11 mouse cellular contexts compared by ENCODE assay signal in the genomic region with DNA sequence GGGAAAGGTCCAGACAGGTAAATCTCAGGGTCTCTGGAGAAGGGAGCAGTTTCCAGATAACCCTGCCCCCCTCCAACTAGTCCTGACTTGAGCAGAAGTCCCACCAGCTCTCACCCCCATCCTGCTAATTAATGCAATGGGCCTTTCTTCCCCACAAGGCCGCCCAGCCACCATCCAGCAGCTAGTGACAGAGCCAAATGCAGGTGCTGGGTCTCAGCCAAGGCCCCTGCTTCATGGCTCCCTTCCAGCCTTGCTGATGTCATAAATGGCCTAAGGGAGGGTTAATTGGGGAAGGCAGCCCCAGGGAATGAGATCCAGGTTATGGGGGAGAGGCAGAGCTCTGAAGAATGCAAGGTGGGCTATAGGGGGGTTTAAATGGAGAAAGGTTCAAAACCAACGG. TPM values are rescaled to one million over a fixed set of nuclear protein-coding genes. Genes with fewer than 3 reads are reported as not detected.
DNase-seq lines count a peak whose midpoint lies in the region; ATAC-seq and TF ChIP-seq lines count a peak whose summit lies in the region.
"Had no signal": no experiment of that assay in that cellular context is flagged by ENCODE, and none has a peak within 500 bp of the region (broad histone marks: within the 10 kb centered on the region; RNA-seq: fewer than 3 reads in every experiment).

No protein-coding gene starts in this region.

- H3K9me3 ChIP-seq in forebrain, embryonic 13.5 days (replicated peaks), result no peaks in the 10 kb centered on the region
- no peaks in the 10 kb centered on the region for H3K9me3 ChIP-seq in midbrain, embryonic 12.5 days

- 66% methylated on average over 2 of the region's 2 CpGs for WGBS in kidney, adult 2 months
- 16% methylated on average over 2 of the region's 2 CpGs for WGBS in forebrain, embryonic 13.5 days
- 58% methylated on average over 2 of the region's 2 CpGs for WGBS in midbrain, embryonic 12.5 days

- peak; percentile 6 for DNase-seq in kidney, adult 2 months
- DNase-seq in kidney, adult 18-20 months, result no peak
- DNase-seq in adrenal gland, adult 8-10 months, result peak; percentile 71
- DNase-seq in layer of hippocampus, postnatal 14 days (ENCODE audit: low spot score in 2 of 2), result no peak
- no peak for DNase-seq in left cerebral cortex, adult 11 months (ENCODE audit: low spot score)
- DNase-seq: kidney, postnatal 4 days; liver, postnatal 0 days had no signal

- no peak for TF ChIP-seq POLR2A in kidney, adult 2 months (IDR thresholded peaks at IDR 0.05; ENCODE audit: low read depth, low read length)

- no peaks in the 10 kb centered on the region for H3K4me1 ChIP-seq in kidney, adult 2 months (ENCODE audit: control insufficient read depth, insufficient read depth, low read length)
- peaks cover 57% of the 10 kb centered on the region for H3K4me1 ChIP-seq in forebrain, embryonic 13.5 days
- peaks cover 62% of the 10 kb centered on the region for H3K4me1 ChIP-seq in midbrain, embryonic 12.5 days

- H3K4me2 ChIP-seq in forebrain, embryonic 13.5 days, result no peak overlapping the region
- no peak overlapping the region for H3K4me2 ChIP-seq in midbrain, embryonic 12.5 days (replicated peaks)

- H3K9ac ChIP-seq in forebrain, embryonic 13.5 days, result no peak overlapping the region
- no peak overlapping the region for H3K9ac ChIP-seq in midbrain, embryonic 12.5 days (replicated peaks)
- H3K9ac ChIP-seq: liver, postnatal 0 days had no signal

- no peak for TF ChIP-seq CTCF in kidney, adult 2 months (conservative IDR thresholded peaks at IDR 0.05; ENCODE audit: insufficient read depth, insufficient read length, low read depth, low read length)

- H3K27me3 ChIP-seq in kidney, adult 2 months (replicated peaks; ENCODE audit: control insufficient read depth, insufficient read depth, low read length), result no peaks in the 10 kb centered on the region
- peaks cover 44% of the 10 kb centered on the region for H3K27me3 ChIP-seq in forebrain, embryonic 13.5 days
- no peaks in the 10 kb centered on the region for H3K27me3 ChIP-seq in midbrain, embryonic 12.5 days
- H3K27me3 ChIP-seq: Patski had no signal

- no peak overlapping the region for H3K4me3 ChIP-seq in kidney, adult 2 months (ENCODE audit: insufficient read depth, low read depth, low read length)
- H3K4me3 ChIP-seq in forebrain, embryonic 13.5 days, result no peak overlapping the region
- H3K4me3 ChIP-seq in midbrain, embryonic 12.5 days, result no peak overlapping the region

- H3K27ac ChIP-seq in kidney, adult 2 months (ENCODE audit: insufficient read depth, low read depth, low read length), result no peak overlapping the region
- H3K27ac ChIP-seq in forebrain, embryonic 13.5 days, result no peak overlapping the region; the same call in 1 of the 2 replicates
- H3K27ac ChIP-seq in midbrain, embryonic 12.5 days (replicated peaks), result peak overlapping the region; percentile 79

- H3K36me3 ChIP-seq in kidney, adult 2 months (ENCODE audit: control insufficient read depth, insufficient read depth, low read length), result no peaks in the 10 kb centered on the region
- H3K36me3 ChIP-seq in forebrain, embryonic 13.5 days (ENCODE audit: poor library complexity, severe bottlenecking), result peaks cover 20% of the 10 kb centered on the region
- peaks cover 24% of the 10 kb centered on the region for H3K36me3 ChIP-seq in midbrain, embryonic 12.5 days

- ATAC-seq in forebrain, embryonic 13.5 days, result peak; percentile 66; the same call in 1 of the 2 replicates
- ATAC-seq in midbrain, embryonic 12.5 days (ENCODE audit: low FRiP score, low read depth), result peak; percentile 5; the same call in 1 of the 2 replicates
- ATAC-seq: CD4-positive, CD25-positive, alpha-beta regulatory T cell, adult 4 months; liver, postnatal 0 days; Patski had no signal

RNA-seq across cellular contexts. Expression of gene Lmo1, which starts 32.4 kb away (rescaled TPM):
- 8.5 and 9.6 TPM in 2 replicates for polyA plus RNA-seq in kidney, adult 2 months (2012; rRNA removed)
- total RNA-seq in adrenal gland, adult 8-10 months (2022), result 1 to 10 TPM; 4.8 to 8.5 (median 6.3) TPM
- 36.5 and 50.5 TPM in 2 replicates for polyA plus RNA-seq in forebrain, embryonic 13.5 days (2015; fragmentation: Nextera tagmentation; extraction: Ambion mirVana)
- 149 and 177 TPM in 2 replicates for polyA plus RNA-seq in midbrain, embryonic 12.5 days (2016; fragmentation: Nextera tagmentation; extraction: Ambion mirVana)
- total RNA-seq in layer of hippocampus, postnatal 14 days (2021), result 10 to 100 TPM; 53.8 to 60.2 TPM
- polyA plus RNA-seq: CD4-positive, CD25-positive, alpha-beta regulatory T cell, adult 4 months had no signal

RNA-seq across cellular contexts. Expression of gene Ric3, which starts 59.4 kb away (rescaled TPM):
- 0.63 and 0.79 TPM in 2 replicates for polyA plus RNA-seq in kidney, adult 2 months (2012; rRNA removed)
- total RNA-seq in adrenal gland, adult 8-10 months (2022), result 10 to 100 TPM; 70.1 to 94.0 (median 82.6) TPM
- polyA plus RNA-seq in forebrain, embryonic 13.5 days (2015; fragmentation: Nextera tagmentation; extraction: Ambion mirVana), result 23.2 and 27.6 TPM in 2 replicates
- polyA plus RNA-seq in midbrain, embryonic 12.5 days (2016; fragmentation: Nextera tagmentation; extraction: Ambion mirVana), result 29.5 and 30.4 TPM in 2 replicates
- total RNA-seq in layer of hippocampus, postnatal 14 days (2021), result 10 to 100 TPM; 54.0 to 57.9 TPM

Comparison
In these comparisons a context has a peak if more than half of its experiments do, and no peak if none do; other contexts are left out.
1. DNase-seq: peak in kidney, adult 2 months (single experiment) and adrenal gland, adult 8-10 months (single experiment); none in kidney, adult 18-20 months (single experiment), layer of hippocampus, postnatal 14 days (0 of 2) and left cerebral cortex, adult 11 months (single experiment).
2. RNA of gene Ric3, which starts 59.4 kb away (polyA plus RNA-seq): 29.5 to 30.4 TPM in midbrain, embryonic 12.5 days and 23.2 to 27.6 TPM in forebrain, embryonic 13.5 days; 0.63 to 0.79 TPM in kidney, adult 2 months; every median in the first group is over 10 times any median in the second.